Mouse (Mus musculus): ENCODE results near the gene Als2. TPM values are rescaled to one million over a fixed set of nuclear protein-coding genes. Genes with fewer than 3 reads are reported as not detected.

Gene Als2
- polyA plus RNA-seq (2015; fragmentation: Nextera tagmentation; extraction: Ambion mirVana): 8.6 and 10.3 TPM in 2 replicates

GRCm38 (mm10) chr1:59236856-59237441 is at the start of gene Als2:
Gene Als2, minus strand, starts transcription at chr1:59237231.

DNA sequence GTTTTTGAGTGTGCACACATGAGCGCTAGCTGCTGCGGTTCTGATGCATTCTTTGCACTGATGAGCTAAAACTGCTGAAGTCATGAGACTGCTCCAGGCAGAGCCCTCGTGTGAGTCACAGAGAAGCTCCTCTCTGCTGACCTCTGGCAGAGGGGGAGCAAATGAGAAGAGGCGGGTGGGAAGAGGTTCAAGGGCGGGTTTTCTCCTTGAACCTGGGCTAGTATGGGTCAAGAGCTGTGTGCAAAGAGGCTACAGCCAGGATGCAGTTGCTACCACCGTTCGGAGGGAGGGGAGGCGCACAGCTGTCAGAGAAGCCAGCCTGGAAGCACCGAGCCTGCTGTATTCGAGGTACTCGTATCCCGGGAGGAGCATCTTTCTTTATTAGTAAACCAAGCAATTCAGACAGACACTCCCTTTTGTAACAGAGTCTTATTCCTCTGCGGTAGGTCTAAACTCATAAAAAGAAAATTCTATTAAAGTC is 19.8 kb upstream of the Als2 start, which contains the start of gene Cdk15:
Gene Cdk15, plus strand, starts transcription at position 156 of the 481 bp plus-strand sequence.

GRCm38 (mm10) chr1:59163030-59163461 is 74.0 kb downstream of the Als2 start, which contains the start of gene Mpp4:
Gene Mpp4, minus strand, starts transcription at chr1:59163389.

GRCm38 (mm10) chr1:59119720-59120457 is 117.1 kb downstream of the Als2 start, which contains the start of gene Tmem237:
Gene Tmem237, minus strand, starts transcription at chr1:59120408.

Other genes starting within 250 kb of the Als2 start
- gene C2cd6, start 142.3 kb downstream of the Als2 start, polyA plus RNA-seq (2015; fragmentation: Nextera tagmentation; extraction: Ambion mirVana): not detected in 2 replicates
- 45.4 and 49.1 TPM in 2 replicates for gene Tmem237, start 116.8 kb downstream of the Als2 start, polyA plus RNA-seq (2015; fragmentation: Nextera tagmentation; extraction: Ambion mirVana)
- 0.71 and 0.83 TPM in 2 replicates for gene Mpp4, start 73.8 kb downstream of the Als2 start, polyA plus RNA-seq (2015; fragmentation: Nextera tagmentation; extraction: Ambion mirVana)
- gene Cdk15, start 19.7 kb upstream of the Als2 start, polyA plus RNA-seq (2015; fragmentation: Nextera tagmentation; extraction: Ambion mirVana): 1.3 and 2.2 TPM in 2 replicates
- gene Fzd7, start 245.2 kb upstream of the Als2 start, polyA plus RNA-seq (2015; fragmentation: Nextera tagmentation; extraction: Ambion mirVana): 2.8 and 3.6 TPM in 2 replicates

All from neural tube, postnatal 0 days (tissue).